Mouse (Mus musculus): ENCODE measurements around the gene Styxl1. TPM values are rescaled to one million over a fixed set of nuclear protein-coding genes. Genes with fewer than 3 reads are reported as not detected.

Gene Styxl1
- polyA plus RNA-seq (2012; rRNA removed): 0.04 TPM in 1 of 2 replicates, not detected in the other

DNA sequence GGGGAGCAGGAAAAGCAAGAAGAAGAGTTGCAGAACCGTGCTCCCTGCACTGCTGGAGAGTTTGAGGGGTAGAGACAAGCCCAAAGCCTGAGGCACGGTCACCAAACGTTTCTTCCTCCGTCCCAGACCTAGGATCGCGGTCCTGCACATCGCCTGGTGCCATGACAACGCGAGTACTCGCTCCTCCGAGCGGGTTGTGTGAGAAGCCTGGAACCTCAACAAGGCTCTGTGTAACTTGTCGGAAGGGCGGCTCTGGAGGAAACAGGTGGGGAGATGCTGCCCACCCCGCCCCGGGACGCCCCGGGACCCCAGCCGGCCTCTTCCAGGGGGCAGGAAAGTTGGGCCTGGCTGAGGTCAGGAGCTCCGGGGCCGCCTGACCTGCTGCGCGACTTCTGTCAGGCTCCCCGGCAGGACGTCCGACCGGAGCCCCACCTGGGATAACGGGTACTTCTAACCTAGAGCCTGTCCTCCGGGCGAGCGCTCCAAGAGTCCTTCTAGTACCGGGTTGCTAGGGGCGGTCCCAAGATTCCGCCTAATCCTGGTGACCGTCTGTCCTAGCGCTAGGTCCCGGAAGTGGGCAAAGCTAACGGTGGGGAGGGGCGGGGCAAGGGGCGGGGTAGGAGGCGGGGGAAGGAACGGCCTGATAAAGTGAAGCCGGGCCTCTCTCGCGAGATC lies at the start of gene Styxl1:
Gene Styxl1 (minus strand): TSS at position 590 of the 675 bp plus-strand sequence.

GRCm38 (mm10) chr5:135806555-135807262 lies 28.5 kb upstream of the Styxl1 start, which contains the start of gene Srrm3:
Gene Srrm3, plus strand, starts transcription at chr5:135806890.

GRCm38 (mm10) chr5:135778471-135779445 lies 573 bp upstream of the Styxl1 start, which contains the start of gene Mdh2:
Gene Mdh2, plus strand, starts transcription at chr5:135778480.

DNA sequence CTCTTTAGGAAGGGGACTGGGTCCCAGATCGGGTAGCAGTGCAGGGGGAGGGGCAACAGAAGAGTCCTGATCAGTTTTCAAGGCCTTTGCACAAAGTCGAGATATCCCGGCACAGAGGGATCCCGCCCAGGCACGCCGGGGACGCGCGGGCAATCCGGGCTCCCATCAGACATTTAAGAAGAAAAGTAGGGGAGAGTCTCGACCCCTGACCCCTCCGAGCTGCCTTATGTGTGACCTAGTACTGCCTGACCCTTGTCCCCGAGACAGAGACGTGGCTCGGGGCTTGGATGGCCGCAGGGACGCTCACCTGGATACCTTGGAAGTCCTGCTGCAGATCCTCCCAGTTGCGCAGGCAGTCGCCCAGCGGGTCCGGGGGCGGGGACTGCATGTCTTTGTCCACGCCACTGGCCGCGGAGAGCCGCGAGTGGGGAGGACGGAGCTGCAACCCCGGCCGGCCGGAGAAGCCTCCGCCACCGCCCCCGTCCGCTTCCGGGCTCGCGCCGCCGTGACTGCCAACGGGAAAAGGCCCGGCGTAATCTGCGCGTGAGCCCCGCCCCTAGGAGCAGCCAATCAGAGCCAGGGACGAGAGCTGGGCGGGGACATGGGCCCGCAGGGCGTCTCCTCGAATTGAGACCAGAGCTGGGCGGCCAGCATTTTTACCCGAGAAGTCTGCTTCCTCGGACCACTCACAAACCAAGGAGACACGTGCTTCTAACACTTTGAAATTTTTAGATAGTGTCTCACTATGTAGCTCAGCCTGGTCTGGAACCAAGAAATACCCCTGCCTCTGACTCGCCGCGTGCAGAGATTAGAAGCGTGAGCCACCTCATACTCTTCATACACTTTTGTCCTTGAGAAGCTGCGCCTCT lies 34.2 kb downstream of the Styxl1 start, which contains the start of gene Tmem120a:
Gene Tmem120a (minus strand): TSS at position 708 of the 869 bp plus-strand sequence.

Other genes with a start within 250 kb of the Styxl1 start
- gene Hip1, start 233.3 kb downstream of the Styxl1 start, polyA plus RNA-seq (2012; rRNA removed): 4.8 and 7.5 TPM in 2 replicates
- not detected in 2 replicates for gene Ccl26, start 214.8 kb downstream of the Styxl1 start, polyA plus RNA-seq (2012; rRNA removed)
- 1.3 and 1.6 TPM in 2 replicates for gene Ccl24, start 205.3 kb downstream of the Styxl1 start, polyA plus RNA-seq (2012; rRNA removed)
- 11.5 and 13.5 TPM in 2 replicates for gene Rhbdd2, start 145.8 kb downstream of the Styxl1 start, polyA plus RNA-seq (2012; rRNA removed)
- 85.8 and 117 TPM in 2 replicates for gene Por, start 108.4 kb downstream of the Styxl1 start, polyA plus RNA-seq (2012; rRNA removed)
- 22.2 and 27.3 TPM in 2 replicates for gene Tmem120a, start 33.9 kb downstream of the Styxl1 start, polyA plus RNA-seq (2012; rRNA removed)
- gene Mdh2, start 95 bp upstream of the Styxl1 start, polyA plus RNA-seq (2012; rRNA removed): 416 and 600 TPM in 2 replicates
- gene Srrm3, start 28.5 kb upstream of the Styxl1 start, polyA plus RNA-seq (2012; rRNA removed): 0.34 and 0.60 TPM in 2 replicates
- gene Hspb1, start 109.5 kb upstream of the Styxl1 start, polyA plus RNA-seq (2012; rRNA removed): 879 and 2,002 TPM in 2 replicates
- gene Ywhag, start 156.2 kb upstream of the Styxl1 start, polyA plus RNA-seq (2012; rRNA removed): 34.2 and 36.6 TPM in 2 replicates
- 3.3 and 4.2 TPM in 2 replicates for gene Ssc4d, start 196.1 kb upstream of the Styxl1 start, polyA plus RNA-seq (2012; rRNA removed)
- not detected in 2 replicates for gene Zp3, start 201.7 kb upstream of the Styxl1 start, polyA plus RNA-seq (2012; rRNA removed)
- gene Dtx2, start 216.4 kb upstream of the Styxl1 start, polyA plus RNA-seq (2012; rRNA removed): 10.3 and 14.2 TPM in 2 replicates